Mouse (Mus musculus): ENCODE measurements around the gene Btd. TPM values are rescaled to one million over a fixed set of nuclear protein-coding genes. Genes with fewer than 3 reads are reported as not detected.

The Btd gene
- polyA plus RNA-seq, 1 experiment from 2014 or later = 25.5 TPM

Other genes starting within 250 kb of the Btd start
- gene Sh3bp5, start 204.9 kb upstream of the Btd start, polyA plus RNA-seq (2016; fragmentation: Nextera tagmentation; extraction: Ambion mirVana) = 41.9 and 47.4 TPM in 2 replicates
- gene Eaf1, start 146.6 kb upstream of the Btd start, polyA plus RNA-seq (2016; fragmentation: Nextera tagmentation; extraction: Ambion mirVana) = 29.4 and 30.1 TPM in 2 replicates
- 85.1 and 89.2 TPM in 2 replicates for gene Mettl6, start 146.0 kb upstream of the Btd start, polyA plus RNA-seq (2016; fragmentation: Nextera tagmentation; extraction: Ambion mirVana)
- gene Colq, start 49.7 kb upstream of the Btd start, polyA plus RNA-seq (2016; fragmentation: Nextera tagmentation; extraction: Ambion mirVana) = 1.2 and 2.0 TPM in 2 replicates
- gene Gm49387, start 150 bp upstream of the Btd start, polyA plus RNA-seq (2016; fragmentation: Nextera tagmentation; extraction: Ambion mirVana) = 2.0 TPM in 1 of 2 replicates, not detected in the other
- gene Hacl1, start 258 bp downstream of the Btd start, polyA plus RNA-seq (2016; fragmentation: Nextera tagmentation; extraction: Ambion mirVana) = 10.6 and 13.3 TPM in 2 replicates
- gene Ankrd28, start 189.6 kb downstream of the Btd start, polyA plus RNA-seq (2016; fragmentation: Nextera tagmentation; extraction: Ambion mirVana) = 9.7 and 12.1 TPM in 2 replicates